In the genomic region with DNA sequence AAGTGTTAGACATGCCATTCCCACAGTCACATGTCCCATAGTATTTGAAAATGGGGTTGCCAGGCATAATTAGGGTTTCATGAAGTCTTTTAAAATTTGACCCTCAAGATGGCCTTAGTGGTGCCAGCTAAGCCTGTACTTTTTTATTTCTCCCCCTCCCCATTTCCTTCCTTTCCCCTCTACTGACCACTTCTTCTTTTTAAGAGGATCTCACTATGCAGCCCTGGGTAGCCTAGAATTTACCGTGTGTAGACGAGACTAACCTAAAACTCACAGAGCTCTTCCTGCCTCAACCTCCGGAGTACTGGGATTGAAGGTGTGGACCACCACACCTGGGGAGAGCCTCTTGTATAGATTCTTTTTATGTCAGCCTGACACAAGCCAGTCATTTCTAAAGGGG, we compare ENCODE assay signal across 23 mouse cellular contexts.
DNase-seq lines count a peak whose midpoint lies in the region; ATAC-seq and TF ChIP-seq lines count a peak whose summit lies in the region.
"Had no signal": no experiment of that assay in that cellular context is flagged by ENCODE, and none has a peak within 500 bp of the region (broad histone marks: within the 10 kb centered on the region; RNA-seq: fewer than 3 reads in every experiment).

No protein-coding gene starts in this region.

- no peak overlapping the region for H3K4me3 ChIP-seq in liver, postnatal 0 days (ENCODE audit: low read depth, low read length)

- no peak for TF ChIP-seq EP300 in liver, postnatal 0 days (IDR thresholded peaks at IDR 0.05; ENCODE audit: low read depth)

- no peak overlapping the region for H3K4me2 ChIP-seq in liver, postnatal 0 days (ENCODE audit: low read depth, low read length)

- no peak for TF ChIP-seq CTCF in liver, postnatal 0 days (IDR thresholded peaks at IDR 0.05; ENCODE audit: low read depth)

- no peak overlapping the region for H3K9ac ChIP-seq in liver, postnatal 0 days (replicated peaks)

- no peaks in the 10 kb centered on the region for H3K9me3 ChIP-seq in liver, postnatal 0 days (ENCODE audit: low read length)

- ATAC-seq in common myeloid progenitor, adult 5-6 weeks (replicated peaks; ENCODE audit: low read depth, poor library complexity, severe bottlenecking) = peak; percentile 69
- peak; percentile 61 for ATAC-seq in granulocyte monocyte progenitor cell, adult 5-6 weeks (replicated peaks; ENCODE audit: poor library complexity, severe bottlenecking)
- ATAC-seq in hematopoietic stem cell, adult 5-6 weeks (replicated peaks in 1 of 2; ENCODE audit: insufficient read depth in 1 of 2, low FRiP score in 2 of 2, low TSS enrichment in 1 of 2, low read depth in 1 of 2, poor library complexity in 2 of 2, severe bottlenecking in 2 of 2) = peak; percentile 64 to 83
- peak; percentile 61 for ATAC-seq in megakaryocyte progenitor cell, adult 5-6 weeks (replicated peaks; ENCODE audit: poor library complexity)
- ATAC-seq in liver, postnatal 0 days = no peak
- ATAC-seq: activated CD4-positive, CD25-positive, alpha-beta regulatory T cell, adult 4 months; CD4-positive, CD25-positive, alpha-beta regulatory T cell, adult 4 months; Patski had no signal

- no peaks in the 10 kb centered on the region for H3K27me3 ChIP-seq in liver, postnatal 0 days (ENCODE audit: insufficient read depth, low read length)
- H3K27me3 ChIP-seq: CH12.LX had no signal

- no peaks in the 10 kb centered on the region for H3K36me3 ChIP-seq in liver, postnatal 0 days (replicated peaks; ENCODE audit: insufficient read depth, low read length)
- H3K36me3 ChIP-seq: G1E had no signal

- DNase-seq in adrenal gland, postnatal 25 days = no peak
- DNase-seq in kidney, postnatal 14 days = no peak
- DNase-seq in liver, postnatal 0 days = no peak
- no peak for DNase-seq in adrenal gland, adult 18-20 months (ENCODE audit: low spot score in 2 of 2)
- DNase-seq: adrenal gland, adult 2 months; adrenal gland, adult 8-10 months; adrenal gland, postnatal 10 days; adrenal gland, postnatal 14 days; adrenal gland, postnatal 36 days; B cell, adult 2 months; cerebellum, adult 11 months; cerebellum, adult 11-12 months; cerebellum, adult 18-20 months; cerebellum, adult 2 months had no signal

- whole genome bisulfite sequencing in liver, postnatal 0 days (ENCODE audit: insufficient replicate concordance) = 32% methylated on average over 3 of the region's 3 CpGs

- no peak overlapping the region for H3K27ac ChIP-seq in liver, postnatal 0 days (ENCODE audit: low read depth)

- H3K4me1 ChIP-seq in liver, postnatal 0 days (ENCODE audit: insufficient read depth) = no peaks in the 10 kb centered on the region
